Mouse (Mus musculus): Measurements from ENCODE around the gene Plgrkt. TPM values are rescaled to one million over a fixed set of nuclear protein-coding genes. Genes with fewer than 3 reads are reported as not detected.
"Not testable (repeated sequence)": the region's sequence is repeated elsewhere in the genome, so short reads cannot be mapped to it uniquely, and the experiment has no call there.

Gene Plgrkt
- 50.6 and 56.3 TPM in 2 replicates for polyA plus RNA-seq (2015; fragmentation: Nextera tagmentation; extraction: Ambion mirVana)

DNA sequence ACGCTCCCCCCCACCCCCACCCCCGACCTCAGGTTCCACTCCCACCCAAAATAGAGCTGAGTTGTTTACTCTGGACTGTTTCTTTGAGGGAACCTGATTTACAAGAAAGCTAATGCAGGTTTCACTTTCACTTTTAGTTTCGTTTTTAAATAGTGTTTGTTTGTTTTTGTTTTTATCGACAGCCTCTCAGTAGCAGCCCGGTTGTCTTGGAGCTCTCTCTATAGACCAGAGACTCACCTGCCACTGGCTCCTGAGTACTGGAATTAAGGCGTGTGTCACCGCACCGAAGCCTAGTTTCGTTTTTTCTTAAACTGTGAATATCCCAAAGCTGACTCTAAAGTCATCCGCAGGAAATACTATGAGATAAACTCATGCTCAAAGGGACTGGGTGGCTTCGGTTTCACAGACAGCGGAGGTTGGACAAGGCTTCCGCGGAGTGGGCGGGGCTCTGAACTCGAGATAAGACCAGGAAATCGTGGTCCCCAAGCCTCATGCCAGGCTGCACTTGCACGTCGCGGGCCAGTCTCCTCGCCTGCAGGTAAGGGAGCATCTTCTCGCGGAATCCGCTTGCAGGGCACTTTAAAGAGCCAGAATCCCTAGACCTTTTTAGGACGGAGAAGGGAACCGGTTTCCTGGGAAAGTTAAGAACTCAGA lies at the start of gene Plgrkt, which contains the start of gene Cd274:
Gene Plgrkt (minus strand): TSS at position 422 of the 654 bp plus-strand sequence.
Gene Cd274 (plus strand): TSS at position 487 of the 654 bp plus-strand sequence.
- Histone ChIP-seq H3K4me2 (replicated peaks; ENCODE audit: low read depth, low read length) (peak within 1 kb of the TSS; percentile 67), H3K9me3 (ENCODE audit: low read length) (no peaks in the 10 kb centered on the region), H3K4me1 (ENCODE audit: insufficient read depth, low read depth, low read length) (peaks cover 8% of the 10 kb centered on the region; the same call in 1 of the 2 replicates), H3K27me3 (replicated peaks; ENCODE audit: insufficient read depth, low read length) (no peaks in the 10 kb centered on the region), H3K27ac (ENCODE audit: low read length) (peak within 1 kb of the TSS; percentile 78), H3K4me3 (ENCODE audit: low read depth, low read length) (peak within 1 kb of the TSS; percentile 56), H3K36me3 (ENCODE audit: insufficient read depth, low read length) (no peaks in the 10 kb centered on the region), H3K9ac (replicated peaks; ENCODE audit: low read depth) (peak within 1 kb of the TSS; percentile 27; the same call in 1 of the 2 replicates)
- under 1% methylated on average over 26 of the region's 26 CpGs for WGBS
- DNase-seq (ENCODE audit: low spot score) (peak; percentile 92), ATAC-seq (peak; percentile 91)
- TF ChIP-seq CTCF (IDR thresholded peaks at IDR 0.05) (no peak), EP300 (IDR thresholded peaks at IDR 0.05) (peak; percentile 53)

DNA sequence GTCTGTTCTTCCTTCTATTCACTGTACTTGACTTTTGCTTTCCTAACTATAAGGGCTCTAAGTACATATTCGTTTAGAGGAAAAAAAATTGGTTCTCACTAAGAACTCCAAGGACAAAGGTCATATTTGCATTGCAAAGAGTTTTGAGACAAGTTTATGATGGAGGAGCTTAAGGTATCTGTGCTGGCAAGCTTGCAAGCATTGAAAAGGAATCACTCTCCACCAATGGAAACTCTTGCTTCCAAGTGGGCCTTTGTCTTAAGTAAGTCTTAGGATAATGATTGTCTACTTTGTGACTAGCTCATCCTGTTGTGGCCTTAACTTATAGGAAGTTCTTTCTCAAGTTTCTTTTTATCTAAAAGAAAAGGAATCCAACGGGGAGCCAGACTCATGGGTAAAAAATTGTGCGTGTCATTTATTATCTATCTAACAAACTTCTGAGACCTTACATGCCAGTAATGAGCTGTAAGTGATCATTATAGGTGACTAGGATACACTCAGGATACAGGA lies 49.3 kb upstream of the Plgrkt start:
- Histone ChIP-seq H3K9ac (replicated peaks; ENCODE audit: low read depth) (no peak overlapping the region), H3K27me3 (replicated peaks; ENCODE audit: insufficient read depth, low read length) (no peaks in the 10 kb centered on the region), H3K4me1 (ENCODE audit: insufficient read depth, low read depth, low read length) (peaks cover 3% of the 10 kb centered on the region; the same call in 1 of the 2 replicates), H3K4me2 (replicated peaks; ENCODE audit: low read depth, low read length) (no peak overlapping the region), H3K36me3 (ENCODE audit: insufficient read depth, low read length) (no peaks in the 10 kb centered on the region), H3K27ac (ENCODE audit: low read length) (no peak overlapping the region), H3K9me3 (ENCODE audit: low read length) (no peaks in the 10 kb centered on the region), H3K4me3 (ENCODE audit: low read depth, low read length) (no peak overlapping the region)
- WGBS, result 48% methylated on average over 3 of the region's 3 CpGs
- no peak for DNase-seq (ENCODE audit: low spot score)
- no peak for ATAC-seq
- no peak for TF ChIP-seq EP300 (IDR thresholded peaks at IDR 0.05)
- TF ChIP-seq CTCF (IDR thresholded peaks at IDR 0.05), result no peak

DNA sequence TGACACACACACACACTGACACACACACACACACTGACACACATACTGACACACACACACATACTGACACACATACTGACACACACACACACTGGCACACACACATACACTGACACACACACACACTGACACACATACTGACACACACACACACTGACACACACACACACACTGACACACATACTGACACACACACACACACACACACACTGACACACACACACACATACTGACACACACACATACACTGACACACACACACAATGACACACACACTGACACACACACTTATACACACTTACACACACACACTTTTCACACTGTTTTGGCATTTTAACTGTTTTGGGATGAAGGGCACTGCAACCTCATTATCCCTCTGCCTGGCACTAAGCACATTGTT lies 47.7 kb upstream of the Plgrkt start:
- H3K4me2 ChIP-seq (replicated peaks; ENCODE audit: low read depth, low read length); H3K4me3 ChIP-seq (ENCODE audit: low read depth, low read length); ATAC-seq; DNase-seq (ENCODE audit: low spot score); H3K27ac ChIP-seq (ENCODE audit: low read length); H3K4me1 ChIP-seq (ENCODE audit: insufficient read depth, low read depth, low read length); H3K36me3 ChIP-seq (ENCODE audit: insufficient read depth, low read length); H3K9me3 ChIP-seq (ENCODE audit: low read length); H3K27me3 ChIP-seq (replicated peaks; ENCODE audit: insufficient read depth, low read length); H3K9ac ChIP-seq (replicated peaks; ENCODE audit: low read depth): not testable (repeated sequence)

DNA sequence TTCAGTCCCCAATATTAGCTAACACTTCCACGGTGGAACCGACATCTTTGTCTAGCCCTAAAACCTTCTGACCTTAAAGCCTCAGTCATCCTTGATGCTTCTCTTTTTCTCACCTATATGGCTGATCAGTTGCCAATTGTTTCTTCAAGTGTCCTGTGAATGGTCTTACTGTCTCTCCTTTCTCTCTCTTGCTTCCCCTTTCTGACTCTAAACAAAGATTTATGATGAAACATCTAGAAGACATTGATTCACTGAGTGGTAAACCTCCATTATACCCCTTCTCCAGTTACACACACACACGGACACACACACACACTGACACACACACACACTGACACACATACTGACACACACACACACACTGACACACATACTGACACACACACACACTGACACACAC lies 47.3 kb upstream of the Plgrkt start:
- Histone ChIP-seq H3K4me2 (replicated peaks; ENCODE audit: low read depth, low read length) (no peak overlapping the region), H3K27ac (ENCODE audit: low read length) (no peak overlapping the region), H3K9ac (replicated peaks; ENCODE audit: low read depth) (no peak overlapping the region), H3K36me3 (ENCODE audit: insufficient read depth, low read length) (no peaks in the 10 kb centered on the region), H3K9me3 (ENCODE audit: low read length) (no peaks in the 10 kb centered on the region), H3K4me3 (ENCODE audit: low read depth, low read length) (no peak overlapping the region), H3K27me3 (replicated peaks; ENCODE audit: insufficient read depth, low read length) (no peaks in the 10 kb centered on the region), H3K4me1 (ENCODE audit: insufficient read depth, low read depth, low read length) (peaks cover 3% of the 10 kb centered on the region; the same call in 1 of the 2 replicates)
- ATAC-seq (no peak), DNase-seq (ENCODE audit: low spot score) (no peak)
- WGBS, result 78% methylated on average over 3 of the region's 3 CpGs
- TF ChIP-seq EP300 (IDR thresholded peaks at IDR 0.05) (no peak), CTCF (IDR thresholded peaks at IDR 0.05) (no peak)

DNA sequence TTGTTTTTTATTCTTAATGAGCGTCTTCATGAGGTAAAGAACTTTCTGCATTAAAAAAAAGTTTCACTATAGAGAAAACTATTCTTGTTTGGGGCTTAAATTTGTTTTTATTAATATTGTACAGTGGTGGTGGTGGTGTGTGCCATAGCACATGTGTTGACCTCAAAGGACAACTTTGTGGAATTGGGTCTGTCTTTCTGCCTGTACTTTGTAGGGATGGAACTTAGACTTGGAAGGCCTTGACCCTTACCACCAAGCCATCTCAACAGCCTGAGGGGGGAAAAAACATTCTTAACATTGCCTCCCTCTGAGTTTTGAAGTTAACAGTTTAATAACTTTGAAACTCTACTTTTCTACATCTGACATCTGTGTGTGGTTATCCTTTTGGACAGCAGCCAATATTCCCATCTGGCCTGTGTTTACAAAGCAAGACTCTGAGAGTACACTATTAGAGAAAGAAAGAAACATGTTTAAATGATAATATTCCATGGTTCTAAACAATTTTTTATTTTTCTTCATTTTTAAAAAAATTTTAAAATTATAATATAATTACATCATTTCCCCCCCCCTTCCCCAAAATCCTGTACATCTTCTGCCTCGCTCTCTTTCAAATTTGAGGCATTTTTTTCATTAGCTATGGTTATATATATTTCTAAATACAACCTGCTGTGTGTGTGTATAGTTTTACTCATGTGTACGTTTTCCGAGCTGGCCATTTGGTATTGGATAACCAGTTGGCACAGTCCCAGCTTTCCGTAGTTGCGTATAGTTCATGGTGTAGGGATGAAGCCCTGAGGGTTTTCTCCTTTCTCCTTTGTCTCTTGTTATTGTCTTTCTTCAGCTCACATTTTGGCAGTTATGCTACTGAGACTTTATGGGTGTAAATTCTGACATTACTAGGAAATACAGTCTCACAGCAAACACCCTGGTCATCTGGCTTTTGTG lies 45.6 kb upstream of the Plgrkt start:
- Histone ChIP-seq H3K9ac (replicated peaks; ENCODE audit: low read depth) (no peak overlapping the region), H3K4me2 (replicated peaks; ENCODE audit: low read depth, low read length) (no peak overlapping the region), H3K27ac (ENCODE audit: low read length) (no peak overlapping the region), H3K36me3 (ENCODE audit: insufficient read depth, low read length) (no peaks in the 10 kb centered on the region), H3K9me3 (ENCODE audit: low read length) (no peaks in the 10 kb centered on the region), H3K27me3 (replicated peaks; ENCODE audit: insufficient read depth, low read length) (no peaks in the 10 kb centered on the region), H3K4me1 (ENCODE audit: insufficient read depth, low read depth, low read length) (no peaks in the 10 kb centered on the region), H3K4me3 (ENCODE audit: low read depth, low read length) (no peak overlapping the region)
- DNase-seq (ENCODE audit: low spot score) (peak; percentile 66), ATAC-seq (no peak)
- WGBS, result 49% methylated on average over 6 of the region's 6 CpGs
- no peak for TF ChIP-seq EP300 (IDR thresholded peaks at IDR 0.05)
- no peak for TF ChIP-seq CTCF (IDR thresholded peaks at IDR 0.05)

DNA sequence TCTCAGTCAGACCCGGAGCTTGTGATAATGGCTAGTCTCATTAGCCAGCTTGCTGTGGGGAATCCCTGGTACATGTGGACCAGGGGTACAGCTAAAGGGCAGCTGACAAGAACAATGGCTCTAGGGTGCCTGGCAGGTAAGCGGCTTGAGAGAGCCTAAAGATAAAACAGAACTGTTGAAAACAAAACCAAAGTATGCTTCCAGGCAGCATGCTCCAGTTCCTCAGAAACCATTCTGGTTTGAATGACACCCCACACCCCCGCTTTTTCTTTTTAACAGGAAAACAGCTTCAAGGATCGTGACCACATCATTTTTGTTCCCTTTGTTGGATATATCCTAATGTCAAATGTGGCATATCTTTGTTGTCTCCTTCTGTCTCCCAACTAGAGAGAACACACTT lies 43.4 kb upstream of the Plgrkt start, which contains the start of gene Pdcd1lg2:
Gene Pdcd1lg2 (plus strand): TSS at position 301 of the 400 bp plus-strand sequence.
- H3K9ac ChIP-seq (replicated peaks; ENCODE audit: low read depth), result no peak within 1 kb of the TSS
- ATAC-seq (no peak), DNase-seq (ENCODE audit: low spot score) (no peak)
- no peak within 1 kb of the TSS for H3K27ac ChIP-seq (ENCODE audit: low read length)
- H3K4me3 ChIP-seq (ENCODE audit: low read depth, low read length), result no peak within 1 kb of the TSS
- no peaks in the 10 kb centered on the region for H3K9me3 ChIP-seq (ENCODE audit: low read length)
- H3K4me2 ChIP-seq (replicated peaks; ENCODE audit: low read depth, low read length), result no peak within 1 kb of the TSS
- no peaks in the 10 kb centered on the region for H3K27me3 ChIP-seq (replicated peaks; ENCODE audit: insufficient read depth, low read length)
- H3K36me3 ChIP-seq (ENCODE audit: insufficient read depth, low read length), result no peaks in the 10 kb centered on the region
- no peak for TF ChIP-seq EP300 (IDR thresholded peaks at IDR 0.05)
- no peak for TF ChIP-seq CTCF (IDR thresholded peaks at IDR 0.05)
- no peaks in the 10 kb centered on the region for H3K4me1 ChIP-seq (ENCODE audit: insufficient read depth, low read depth, low read length)
- 88% methylated on average over 4 of the region's 4 CpGs for WGBS

Measured in lung, postnatal 0 days (tissue).